Mouse (Mus musculus) spleen, adult 2 months (tissue): Measurements from ENCODE around the gene Klf15.

ENCODE experiments used
- CTCF ChIP-seq: fragments of 200-500 bp; IDR thresholded peaks from 2 replicates; pipeline ENCODE4 v1.5.1; 2011; ENCODE audit warnings: mild to moderate bottlenecking, inconsistent platforms; ENCODE audit not compliant: insufficient read depth, insufficient read length, insufficient replicate concordance; ENCODE audit errors: extremely low read depth
- POLR2A ChIP-seq: fragments of 200-500 bp; IDR thresholded peaks from 2 replicates; pipeline ENCODE4 v1.6.1; 2011; ENCODE audit warnings: low read depth, low read length, inconsistent platforms

DNA sequence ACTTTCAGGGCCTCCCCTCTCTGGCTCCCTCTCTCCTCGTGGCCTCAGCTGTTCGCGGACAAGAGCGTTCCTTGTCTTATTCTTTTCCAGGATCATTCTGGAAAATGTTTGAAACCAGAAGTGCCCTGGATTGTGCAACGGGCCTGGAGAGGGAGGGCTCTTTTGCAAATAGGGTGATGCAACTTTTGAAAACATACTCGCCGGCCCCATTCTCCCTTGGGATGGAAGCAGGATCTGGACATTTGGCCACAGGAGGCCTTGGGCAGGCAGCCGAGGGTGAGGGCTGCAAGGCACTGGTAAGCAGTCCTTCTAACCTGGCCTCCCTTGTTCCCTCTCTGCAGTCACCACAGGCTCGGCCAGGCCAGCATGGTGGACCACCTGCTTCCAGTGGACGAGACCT is 3.7 kb downstream of the Klf15 start:
- no peak for TF ChIP-seq POLR2A
- TF ChIP-seq CTCF: no peak
